Mouse (Mus musculus) urinary bladder, adult 2 months (tissue): ENCODE results near the gene Trpm1. TPM values are rescaled to one million over a fixed set of nuclear protein-coding genes. Genes with fewer than 3 reads are reported as not detected.

ENCODE experiments used
- DNase-seq: peaks from one replicate; pipeline ENCODE4 v3.0.0; 2022; ENCODE audit warnings: low spot score
- polyA plus RNA-seq: library from polyadenylated mRNA; depleted of rRNA; stranded (reverse); fragments of >200 nt; gene quantifications from 2 replicates; pipeline ENCODE4 v1.2.3, GENCODE M21; 2012

Gene Trpm1
- polyA plus RNA-seq, 1 experiment: 0.01 TPM

- DNase-seq: no peak
Observed at GRCm38 (mm10) chr7:64231996-64232395, 78.4 kb downstream of the Trpm1 start.

- no peak for DNase-seq
Observed at GRCm38 (mm10) chr7:64234310-64234820, 80.7 kb downstream of the Trpm1 start.

- DNase-seq: no peak
Observed at GRCm38 (mm10) chr7:64236521-64236920, 82.9 kb downstream of the Trpm1 start.

GRCm38 (mm10) chr7:64237747-64238146, 84.1 kb downstream of the Trpm1 start:
- no peak for DNase-seq

- no peak for DNase-seq
Observed at GRCm38 (mm10) chr7:64238410-64239086, 84.9 kb downstream of the Trpm1 start.

GRCm38 (mm10) chr7:64239138-64239805, 85.6 kb downstream of the Trpm1 start:
- no peak for DNase-seq

- DNase-seq: no peak
Observed at GRCm38 (mm10) chr7:64239806-64240315, 86.2 kb downstream of the Trpm1 start.

GRCm38 (mm10) chr7:64242424-64242823, 88.8 kb downstream of the Trpm1 start:
- DNase-seq: no peak

- no peak for DNase-seq
Observed at GRCm38 (mm10) chr7:64244371-64244770, 90.7 kb downstream of the Trpm1 start.

- no peak for DNase-seq
Observed at GRCm38 (mm10) chr7:64246713-64247112, 93.1 kb downstream of the Trpm1 start.

- no peak for DNase-seq
Observed at GRCm38 (mm10) chr7:64248352-64248751, 94.7 kb downstream of the Trpm1 start.

- DNase-seq: no peak
Observed at GRCm38 (mm10) chr7:64249715-64250114, 96.1 kb downstream of the Trpm1 start.

GRCm38 (mm10) chr7:64250417-64250816, 96.8 kb downstream of the Trpm1 start:
- DNase-seq: no peak

- DNase-seq: no peak
Observed at GRCm38 (mm10) chr7:64253736-64254135, 100.1 kb downstream of the Trpm1 start.

GRCm38 (mm10) chr7:64265502-64266279, 112.1 kb downstream of the Trpm1 start:
- no peak for DNase-seq

GRCm38 (mm10) chr7:64266587-64266986, 113.0 kb downstream of the Trpm1 start:
- no peak for DNase-seq

- DNase-seq: no peak
Observed at GRCm38 (mm10) chr7:64271926-64272325, 118.3 kb downstream of the Trpm1 start.

GRCm38 (mm10) chr7:64275518-64275917, 121.9 kb downstream of the Trpm1 start:
- no peak for DNase-seq

GRCm38 (mm10) chr7:64276921-64277320, 123.3 kb downstream of the Trpm1 start:
- DNase-seq: no peak

- no peak for DNase-seq
Observed at GRCm38 (mm10) chr7:64278526-64278925, 124.9 kb downstream of the Trpm1 start.

GRCm38 (mm10) chr7:64279548-64279947, 125.9 kb downstream of the Trpm1 start:
- no peak for DNase-seq

- DNase-seq: no peak
Observed at GRCm38 (mm10) chr7:64286566-64286965, 132.9 kb downstream of the Trpm1 start.
